Mouse (Mus musculus) G1E (cell line): Measurements from ENCODE around the gene Dalrd3.

ENCODE experiments used
- CTCF ChIP-seq: IDR thresholded peaks from 2 replicates; pipeline ENCODE4 v1.5.1; 2012; ENCODE audit warnings: low read depth, low read length, inconsistent platforms, mixed read lengths
- GATA1 ChIP-seq: IDR thresholded peaks from 2 replicates; pipeline ENCODE4 v1.6.1; 2012; ENCODE audit warnings: borderline replicate concordance, low read length, inconsistent platforms, mixed read lengths

DNA sequence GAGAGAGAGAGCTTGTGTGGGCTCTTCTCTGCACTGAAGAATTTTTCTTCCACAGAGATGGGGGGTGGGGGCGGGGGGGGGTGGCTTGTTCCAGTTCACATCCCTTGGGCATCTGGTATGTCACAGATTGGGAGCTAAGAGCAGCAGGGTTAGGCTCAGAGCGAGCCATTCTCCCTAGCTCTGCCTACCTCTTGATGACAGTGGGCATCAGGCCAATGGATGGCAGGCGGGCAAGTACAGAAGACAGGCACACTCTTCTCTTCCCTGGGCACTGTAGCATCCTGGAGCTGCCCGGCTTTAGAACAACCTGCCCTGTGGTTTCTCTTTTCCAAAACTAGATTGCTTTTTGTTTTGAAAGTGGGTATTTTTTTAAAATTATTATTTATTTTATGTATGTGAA is 21.8 kb downstream of the Dalrd3 start:
- TF ChIP-seq CTCF (no peak), GATA1 (no peak)
